Mouse (Mus musculus) stomach, embryonic 15.5 days (tissue): ENCODE data around the gene Teddm1b. TPM values are rescaled to one million over a fixed set of nuclear protein-coding genes. Genes with fewer than 3 reads are reported as not detected.

Experiments used
- ATAC-seq: fragments of 200-750 bp; cut with Nextera tagmentation; 2 replicates; pipeline ENCODE4 v1.8.0; 2017; ENCODE audit warnings: low read depth, moderate number of reproducible peaks, moderate TSS enrichment; ENCODE audit not compliant: insufficient read depth, low FRiP score
- H3K27ac ChIP-seq: fragments of 300-500 bp; sonication (generic); 2 replicates; pipeline ENCODE4 v1.5.1; 2015; ENCODE audit warnings: mild to moderate bottlenecking, inconsistent platforms
- H3K27me3 ChIP-seq: fragments of 300-500 bp; sonication (generic); replicated peaks from 2 replicates; pipeline ENCODE4 v1.6.1; 2015; ENCODE audit warnings: inconsistent platforms
- H3K36me3 ChIP-seq: fragments of 300-500 bp; sonication (generic); 2 replicates; pipeline ENCODE4 v1.6.1; 2015; ENCODE audit warnings: inconsistent platforms
- H3K4me1 ChIP-seq: fragments of 300-500 bp; sonication (generic); 2 replicates; pipeline ENCODE4 v1.6.1; 2015; ENCODE audit warnings: inconsistent platforms
- H3K4me2 ChIP-seq: fragments of 300-500 bp; sonication (generic); 2 replicates; pipeline ENCODE4 v1.6.1; 2015; ENCODE audit warnings: mild to moderate bottlenecking, inconsistent platforms
- H3K4me3 ChIP-seq: fragments of 300-500 bp; sonication (generic); replicated peaks from 2 replicates; pipeline ENCODE4 v1.5.1; 2015; ENCODE audit warnings: inconsistent platforms
- H3K9ac ChIP-seq: fragments of 300-500 bp; sonication (generic); 2 replicates; pipeline ENCODE4 v1.6.1; 2015; ENCODE audit warnings: inconsistent platforms
- H3K9me3 ChIP-seq: fragments of 300-500 bp; sonication (generic); 2 replicates; pipeline ENCODE4 v1.6.1; 2016; ENCODE audit warnings: inconsistent platforms
- WGBS: fragments of 180-500 bp; shearing (Covaris S2); methylation state at CpG from one replicate; pipeline ENCODE4 v1.1.7; 2015; 5-methylcytosine and 5-hydroxymethylcytosine counted together
- polyA plus RNA-seq: library from polyadenylated mRNA; unstranded; fragments of >200 nt; fragmentation: Nextera tagmentation; extraction: Ambion mirVana; gene quantifications from 2 replicates; pipeline ENCODE4 v1.2.1, GENCODE M21; 2015

Teddm1b gene
- polyA plus RNA-seq, 1 experiment from 2014 or later = 0.26 TPM

DNA sequence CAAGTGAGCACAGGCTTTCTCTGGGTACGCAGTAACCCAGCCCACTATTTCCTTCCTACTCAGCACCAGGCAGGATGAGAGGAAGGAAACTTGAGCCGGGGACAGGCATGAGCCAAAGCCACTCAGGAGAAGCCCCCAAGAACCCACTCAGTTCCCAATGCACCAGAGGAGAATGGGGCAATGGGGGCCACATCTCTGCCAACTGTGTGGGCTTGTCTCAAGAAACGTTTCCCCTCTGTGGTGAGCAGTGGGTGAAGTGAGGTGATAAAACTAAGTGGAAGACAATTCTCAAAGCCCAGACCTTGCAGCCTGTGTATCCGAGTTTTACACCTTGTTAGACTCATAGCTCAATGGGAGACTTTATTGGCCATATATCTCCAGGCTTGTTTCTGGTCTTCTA, 17.3 kb downstream of the Teddm1b start, which contains the start of gene Teddm1a:
Teddm1a (plus strand) TSS at position 301 of the 400 bp plus-strand sequence.
- no peak for ATAC-seq
- H3K27me3 ChIP-seq = no peaks in the 10 kb centered on the region
- no peak within 1 kb of the TSS for H3K4me2 ChIP-seq
- peaks cover 7% of the 10 kb centered on the region; the same call in 1 of the 2 replicates for H3K4me1 ChIP-seq
- H3K9ac ChIP-seq = no peak within 1 kb of the TSS
- H3K27ac ChIP-seq = no peak within 1 kb of the TSS
- no peak within 1 kb of the TSS for H3K4me3 ChIP-seq
- H3K9me3 ChIP-seq = no peaks in the 10 kb centered on the region
- H3K36me3 ChIP-seq = no peaks in the 10 kb centered on the region
- WGBS = 54% methylated on average over 4 of the region's 4 CpGs

DNA sequence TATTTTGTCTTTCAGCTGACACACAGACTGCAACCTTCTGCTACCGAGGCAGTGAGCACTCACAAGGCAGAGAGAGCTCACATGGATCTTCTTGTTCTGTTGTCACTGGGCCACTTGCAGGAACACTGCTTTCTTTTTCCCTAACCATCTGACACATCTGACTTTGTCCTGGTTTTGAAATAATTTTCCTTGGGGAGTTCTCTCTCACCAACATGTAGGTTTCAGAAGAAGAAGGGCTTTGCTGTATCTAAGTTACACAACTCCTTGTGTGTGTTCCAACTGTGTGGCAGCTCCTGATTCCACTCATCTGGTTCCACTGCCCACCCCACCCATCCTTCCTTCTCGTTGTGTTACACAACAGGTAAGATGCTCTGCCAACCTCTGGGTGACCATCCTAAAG, 19.6 kb downstream of the Teddm1b start:
- no peaks in the 10 kb centered on the region for H3K27me3 ChIP-seq
- H3K9me3 ChIP-seq = no peaks in the 10 kb centered on the region
- peaks cover 7% of the 10 kb centered on the region; the same call in 1 of the 2 replicates for H3K4me1 ChIP-seq
- H3K36me3 ChIP-seq = no peaks in the 10 kb centered on the region
- no peak overlapping the region for H3K27ac ChIP-seq
- no peak overlapping the region for H3K4me2 ChIP-seq
- no peak overlapping the region for H3K9ac ChIP-seq
- WGBS = 68% methylated on average over 2 of the region's 2 CpGs
- no peak overlapping the region for H3K4me3 ChIP-seq
- no peak for ATAC-seq

DNA sequence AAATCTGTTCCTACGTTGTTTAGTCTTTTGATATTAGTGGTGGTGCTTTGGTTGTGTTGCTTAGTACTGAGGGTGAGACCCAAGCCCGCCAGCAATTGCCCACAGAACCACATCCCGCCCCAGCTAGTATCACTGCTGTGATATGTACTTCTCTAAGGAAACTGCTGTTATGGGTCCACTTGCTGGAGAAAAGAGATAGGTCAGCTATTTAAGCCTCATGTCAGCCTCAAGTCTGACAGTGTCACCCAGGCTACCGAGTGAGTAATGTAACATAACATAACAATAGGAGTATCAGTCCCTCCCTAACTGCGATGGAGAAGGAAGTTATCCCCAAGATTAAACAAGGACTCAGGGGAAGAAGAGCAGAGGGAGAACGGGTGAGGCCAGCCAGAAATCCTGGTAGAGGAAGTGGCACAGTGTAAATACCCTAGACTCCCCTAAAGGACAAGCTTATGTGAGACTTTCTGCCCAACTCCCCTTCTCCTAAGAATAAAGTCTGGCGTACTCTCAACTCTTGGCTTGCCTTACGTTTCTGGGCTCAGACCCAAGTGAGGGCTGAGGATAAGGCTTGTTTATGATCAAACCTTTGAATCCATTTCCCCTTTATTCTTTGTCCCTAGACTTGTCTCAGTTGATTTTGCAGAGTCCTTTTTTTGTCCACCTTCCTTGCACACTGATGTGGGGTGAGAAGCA, 20.2 kb downstream of the Teddm1b start:
- H3K27ac ChIP-seq = no peak overlapping the region
- 50% methylated on average over 8 of the region's 8 CpGs for WGBS
- no peak for ATAC-seq
- no peaks in the 10 kb centered on the region for H3K36me3 ChIP-seq
- no peaks in the 10 kb centered on the region for H3K9me3 ChIP-seq
- peaks cover 10% of the 10 kb centered on the region for H3K4me1 ChIP-seq
- no peak overlapping the region for H3K4me2 ChIP-seq
- no peak overlapping the region for H3K4me3 ChIP-seq
- H3K27me3 ChIP-seq = no peaks in the 10 kb centered on the region
- H3K9ac ChIP-seq = no peak overlapping the region

DNA sequence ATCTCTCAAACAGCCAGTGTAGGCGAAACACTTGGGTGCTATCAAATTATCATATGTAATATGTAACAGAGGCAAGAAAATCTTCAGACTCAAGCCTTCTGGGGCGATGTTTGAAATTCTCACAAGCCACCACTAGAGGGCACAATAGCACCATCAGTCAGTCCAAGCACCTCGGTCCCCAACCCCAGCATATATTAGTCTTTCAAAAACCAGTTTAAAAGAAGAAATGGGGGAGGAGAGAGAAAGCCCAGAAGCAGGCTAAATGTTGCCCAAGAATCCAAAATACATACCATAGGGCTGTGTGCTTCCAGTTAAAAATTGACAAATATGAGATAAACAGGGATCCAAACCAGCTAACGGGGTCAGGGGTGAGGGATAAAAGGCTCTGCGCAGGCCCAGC, 20.8 kb downstream of the Teddm1b start:
- ATAC-seq = no peak
- Histone ChIP-seq H3K4me3 (no peak overlapping the region), H3K9me3 (no peaks in the 10 kb centered on the region), H3K4me2 (no peak overlapping the region), H3K36me3 (no peaks in the 10 kb centered on the region), H3K27me3 (no peaks in the 10 kb centered on the region), H3K9ac (no peak overlapping the region), H3K27ac (no peak overlapping the region), H3K4me1 (peaks cover 10% of the 10 kb centered on the region)
- WGBS = 33% methylated on average over 5 of the region's 5 CpGs

DNA sequence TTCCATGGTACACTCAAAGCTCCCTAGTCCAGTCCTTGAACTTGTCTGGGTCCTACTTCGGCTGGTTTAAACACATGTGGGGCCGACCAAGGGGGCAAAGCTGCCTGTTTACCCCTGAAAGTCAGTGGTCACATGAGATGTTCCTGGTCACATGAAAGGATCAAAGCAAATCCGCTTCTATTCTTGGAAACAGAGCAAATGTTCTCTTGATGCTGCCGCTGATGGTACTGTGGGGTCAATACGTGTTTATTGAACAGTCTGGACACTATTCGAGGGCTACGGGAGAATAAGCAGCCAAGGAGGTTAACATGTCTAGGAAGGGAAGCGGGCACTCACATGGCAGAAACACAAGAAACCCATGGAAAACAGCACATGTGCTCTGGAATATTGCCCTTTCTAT, 23.1 kb downstream of the Teddm1b start:
- no peak overlapping the region for H3K4me2 ChIP-seq
- no peak for ATAC-seq
- no peak overlapping the region for H3K27ac ChIP-seq
- H3K9ac ChIP-seq = no peak overlapping the region
- H3K4me1 ChIP-seq = peaks cover 21% of the 10 kb centered on the region
- no peaks in the 10 kb centered on the region for H3K27me3 ChIP-seq
- no peaks in the 10 kb centered on the region for H3K9me3 ChIP-seq
- no peaks in the 10 kb centered on the region for H3K36me3 ChIP-seq
- 82% methylated on average over 8 of the region's 8 CpGs for WGBS
- no peak overlapping the region for H3K4me3 ChIP-seq

DNA sequence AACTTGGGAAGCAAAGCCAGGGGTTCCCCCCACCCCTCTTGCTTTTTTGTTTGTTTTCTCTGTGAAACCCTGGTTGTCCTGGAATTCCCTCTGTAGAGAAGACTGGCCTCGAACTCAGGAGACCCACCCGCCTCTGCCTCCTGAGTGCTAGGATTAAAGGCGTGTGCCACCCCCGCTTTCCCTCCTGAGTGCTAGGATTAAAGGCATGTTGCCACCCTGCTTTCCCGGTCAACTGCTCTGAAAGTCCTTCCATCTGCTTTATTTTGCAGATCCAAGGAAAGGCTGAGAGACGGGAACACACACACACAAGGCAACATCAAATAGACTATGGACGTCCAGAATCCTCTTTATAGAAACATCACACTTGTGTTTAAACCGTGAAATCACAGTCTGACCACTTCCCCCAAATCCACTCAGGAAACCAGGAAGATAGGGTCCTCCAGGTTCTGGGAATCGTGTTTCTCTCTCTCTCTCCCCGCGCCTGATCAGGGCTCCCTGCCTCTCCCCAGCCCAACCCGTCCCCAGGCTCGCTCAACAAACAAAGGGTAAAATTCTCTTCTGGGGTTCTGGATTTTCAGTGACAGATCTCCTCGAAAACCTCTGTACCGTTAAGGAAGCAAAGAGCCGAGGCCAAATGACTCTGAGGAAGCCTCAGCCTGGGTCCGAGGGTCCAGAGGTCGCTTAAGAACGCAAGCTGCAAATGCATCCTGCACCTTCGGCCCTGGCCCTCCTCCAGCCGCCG, 25.0 kb downstream of the Teddm1b start:
- Histone ChIP-seq H3K4me3 (peak overlapping the region; percentile 89), H3K27me3 (no peaks in the 10 kb centered on the region), H3K27ac (peak overlapping the region; percentile 98), H3K4me2 (peak overlapping the region; percentile 78), H3K9me3 (no peaks in the 10 kb centered on the region), H3K36me3 (peaks cover 8% of the 10 kb centered on the region; the same call in 1 of the 2 replicates), H3K9ac (peak overlapping the region; percentile 14; the same call in 1 of the 2 replicates), H3K4me1 (peaks cover 20% of the 10 kb centered on the region)
- ATAC-seq = 0 out of 2 replicates have a peak, but pooled peaks have one; percentile 16
- 20% methylated on average over 22 of the region's 22 CpGs for WGBS

DNA sequence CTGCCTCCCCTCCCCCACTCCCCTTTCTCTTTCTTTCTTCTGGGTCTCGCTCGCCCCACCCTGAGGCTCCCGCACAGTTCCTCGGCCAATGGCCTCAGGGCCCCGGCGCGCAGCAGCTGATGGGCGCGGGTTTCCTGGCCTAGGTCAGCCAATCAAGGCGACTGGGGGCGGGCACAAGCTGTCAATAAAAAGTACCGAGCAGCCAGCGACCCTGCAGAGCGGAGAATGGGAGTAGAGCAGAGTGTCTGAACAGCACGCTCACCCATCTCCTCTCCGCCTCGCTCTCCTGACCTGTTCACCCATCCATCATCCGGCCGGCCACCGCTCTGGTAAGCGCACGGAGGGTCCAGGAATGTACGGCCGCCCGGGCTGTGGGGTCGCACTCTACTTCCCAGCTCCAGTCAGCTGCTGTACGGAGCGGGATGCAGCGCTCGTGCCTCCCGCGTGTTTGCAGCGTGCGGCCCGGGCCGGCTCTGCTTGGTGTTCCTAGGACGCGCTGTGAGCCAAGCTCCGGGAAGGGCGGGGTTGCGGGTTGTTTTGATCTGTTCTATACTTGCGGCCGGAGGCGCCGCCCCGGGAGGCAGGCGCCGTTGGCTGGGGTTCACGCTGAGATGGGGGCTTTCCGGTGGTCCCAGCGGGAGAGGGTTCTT, 25.7 kb downstream of the Teddm1b start, which contains the start of the genes Glul and Teddm2:
Glul (plus strand) TSS at position 214 of the 650 bp plus-strand sequence.
Teddm2 (minus strand) TSS at position 498 of the 650 bp plus-strand sequence.
- H3K9ac ChIP-seq = peak within 1 kb of the TSS; percentile 89
- H3K4me1 ChIP-seq = peaks cover 14% of the 10 kb centered on the region
- peak within 1 kb of the TSS; percentile 89 for H3K4me3 ChIP-seq
- H3K36me3 ChIP-seq = peaks cover 9% of the 10 kb centered on the region; the same call in 1 of the 2 replicates
- under 1% methylated on average over 51 of the region's 51 CpGs for WGBS
- H3K4me2 ChIP-seq = peak within 1 kb of the TSS; percentile 78
- no peaks in the 10 kb centered on the region for H3K9me3 ChIP-seq
- peak; percentile 96 for ATAC-seq
- H3K27me3 ChIP-seq = no peaks in the 10 kb centered on the region
- peak within 1 kb of the TSS; percentile 98 for H3K27ac ChIP-seq

DNA sequence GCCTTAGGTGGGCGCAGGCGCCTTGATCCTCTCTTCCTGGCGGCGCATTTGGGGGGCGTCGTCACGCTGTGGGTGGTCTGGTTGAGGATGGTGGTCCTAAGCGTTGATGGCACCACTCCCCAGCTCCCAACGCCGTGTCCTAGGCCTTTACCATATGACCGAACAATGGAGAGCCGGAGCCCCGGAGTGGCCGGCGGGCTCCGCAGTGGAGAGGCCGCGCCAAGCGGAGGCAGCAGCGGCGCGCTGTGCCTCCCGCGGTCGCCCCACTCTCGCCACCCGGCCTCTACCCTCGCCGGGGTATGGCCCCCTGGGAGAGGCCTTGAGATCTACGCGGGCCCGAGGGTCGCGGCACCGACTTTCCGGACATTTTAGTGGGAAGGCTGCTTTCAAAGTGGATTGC, 26.2 kb downstream of the Teddm1b start:
- ATAC-seq = no peak; the same call in 1 of the 2 replicates
- Histone ChIP-seq H3K9me3 (no peaks in the 10 kb centered on the region), H3K4me3 (peak overlapping the region; percentile 89), H3K4me2 (peak overlapping the region; percentile 78), H3K9ac (peak overlapping the region; percentile 89), H3K4me1 (peaks cover 14% of the 10 kb centered on the region), H3K27me3 (no peaks in the 10 kb centered on the region), H3K36me3 (peaks cover 14% of the 10 kb centered on the region; the same call in 1 of the 2 replicates), H3K27ac (peak overlapping the region; percentile 98)
- 0% methylated on average over 35 of the region's 36 CpGs for WGBS

DNA sequence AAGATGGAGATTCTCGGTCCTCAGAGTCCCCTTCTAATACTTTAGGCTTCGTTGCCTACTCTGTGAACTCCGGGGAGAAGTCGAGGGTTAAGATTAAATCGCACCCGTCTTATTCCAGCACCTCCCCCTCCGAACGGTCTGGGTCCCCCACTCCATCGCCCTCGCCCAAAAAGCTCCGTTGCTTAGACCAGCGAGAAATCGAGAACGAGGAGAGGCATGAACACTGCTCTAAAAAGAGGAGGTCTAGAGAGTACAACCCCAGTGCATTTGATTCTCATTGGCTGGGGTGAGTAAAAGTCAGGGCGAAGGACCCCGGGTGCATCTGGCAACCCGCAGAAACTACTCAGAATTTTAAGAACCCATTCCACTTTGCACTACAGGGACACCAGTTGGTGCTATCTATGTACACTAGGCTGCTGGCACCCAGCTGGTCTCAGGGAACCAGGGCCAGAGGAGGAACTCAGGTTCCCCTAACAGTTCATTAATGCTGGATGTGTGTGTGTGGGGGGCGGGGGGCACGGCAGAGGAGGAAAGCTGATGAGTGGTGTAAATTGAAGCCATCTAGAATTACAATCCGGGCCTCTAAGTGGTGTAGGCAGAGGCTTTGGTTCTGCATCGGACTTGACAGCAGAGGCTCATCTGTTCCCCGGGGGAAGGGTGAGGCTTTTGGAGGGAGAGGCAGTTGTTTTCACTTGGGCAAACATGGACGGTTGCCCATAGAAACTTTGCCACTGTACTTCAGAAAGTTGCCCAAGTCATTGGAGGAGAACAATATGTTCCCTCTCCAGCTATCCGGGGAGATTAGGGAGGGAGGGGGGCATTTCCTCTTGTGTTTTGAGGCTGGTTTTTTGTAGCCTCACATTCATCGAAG, 26.9 kb downstream of the Teddm1b start:
- no peak for ATAC-seq

DNA sequence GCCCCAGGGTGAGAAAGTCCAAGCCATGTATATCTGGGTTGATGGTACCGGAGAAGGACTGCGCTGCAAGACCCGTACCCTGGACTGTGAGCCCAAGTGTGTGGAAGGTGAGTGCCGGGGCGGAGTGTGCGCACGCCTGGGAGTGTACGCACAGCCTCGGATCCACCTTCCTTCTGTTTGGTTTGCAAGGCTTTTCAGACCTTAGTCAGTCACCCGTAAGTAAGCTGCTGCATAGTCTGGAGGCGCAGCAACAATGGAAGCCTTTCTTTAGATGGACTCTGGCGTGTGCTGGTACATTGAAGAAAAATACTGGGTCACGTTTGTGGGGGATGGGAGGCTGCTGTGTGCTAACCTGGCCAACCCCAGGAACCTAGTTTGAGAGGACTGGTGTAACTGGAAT, 28.9 kb downstream of the Teddm1b start:
- peaks cover 14% of the 10 kb centered on the region for H3K4me1 ChIP-seq
- peak overlapping the region; percentile 78; the same call in 1 of the 2 replicates for H3K4me2 ChIP-seq
- no peak overlapping the region for H3K9ac ChIP-seq
- no peaks in the 10 kb centered on the region for H3K9me3 ChIP-seq
- WGBS = 75% methylated on average over 13 of the region's 13 CpGs
- H3K27ac ChIP-seq = no peak overlapping the region
- H3K27me3 ChIP-seq = no peaks in the 10 kb centered on the region
- no peak for ATAC-seq
- peaks cover 32% of the 10 kb centered on the region for H3K36me3 ChIP-seq
- H3K4me3 ChIP-seq = no peak overlapping the region

More for the DNA sequence above, 26.9 kb downstream of the Teddm1b start:
- Histone ChIP-seq H3K4me2 (peak overlapping the region; percentile 78), H3K27me3 (no peaks in the 10 kb centered on the region), H3K4me3 (peak overlapping the region; percentile 89), H3K27ac (peak overlapping the region; percentile 98), H3K9me3 (no peaks in the 10 kb centered on the region), H3K36me3 (peaks cover 18% of the 10 kb centered on the region), H3K4me1 (peaks cover 14% of the 10 kb centered on the region), H3K9ac (peak overlapping the region; percentile 89)
- WGBS = 1% methylated on average over 25 of the region's 25 CpGs

DNA sequence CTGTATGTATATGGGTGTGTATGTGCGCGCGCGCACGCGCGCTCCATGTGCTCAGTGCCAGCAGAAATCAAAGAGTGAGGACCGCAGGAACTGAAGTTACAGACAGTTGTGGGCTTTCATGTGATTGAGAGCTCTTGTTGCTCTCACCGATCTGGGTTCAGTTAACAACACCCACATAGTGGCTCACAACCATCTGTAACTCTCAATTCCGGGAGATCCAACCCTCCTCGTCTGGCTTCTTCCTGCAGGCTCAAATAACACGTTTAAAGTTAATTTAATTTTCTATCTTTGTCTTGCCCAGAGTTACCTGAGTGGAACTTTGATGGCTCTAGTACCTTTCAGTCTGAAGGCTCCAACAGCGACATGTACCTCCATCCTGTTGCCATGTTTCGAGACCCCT, 30.1 kb downstream of the Teddm1b start:
- no peaks in the 10 kb centered on the region for H3K27me3 ChIP-seq
- H3K36me3 ChIP-seq = peaks cover 37% of the 10 kb centered on the region
- WGBS = 94% methylated on average over 14 of the region's 14 CpGs

More for the DNA sequence above, 30.1 kb downstream of the Teddm1b start:
- no peak for ATAC-seq
- H3K27ac ChIP-seq = no peak overlapping the region
- peaks cover 10% of the 10 kb centered on the region for H3K4me1 ChIP-seq
- no peak overlapping the region for H3K4me3 ChIP-seq
- no peak overlapping the region for H3K9ac ChIP-seq
- no peak overlapping the region for H3K4me2 ChIP-seq
- no peaks in the 10 kb centered on the region for H3K9me3 ChIP-seq
